Mouse (Mus musculus) right cerebral cortex, postnatal 14 days (tissue): Measurements from ENCODE around the gene Pten.

Experiments
- DNase-seq: peaks from one replicate; pipeline ENCODE4 v3.0.0; 2022

Pten gene

GRCm38 (mm10) chr19:32756900-32757725 lies at the start of gene Pten:
Gene Pten (plus strand): TSS chr19:32757497.
- peak; percentile 96 for DNase-seq

GRCm38 (mm10) chr19:32708996-32709395 lies 48.3 kb upstream of the Pten start:
- no peak for DNase-seq

- DNase-seq, result no peak
These were observed 47.0 kb upstream of the Pten start for GRCm38 (mm10) chr19:32710288-32710687.

GRCm38 (mm10) chr19:32711761-32712541 lies 45.3 kb upstream of the Pten start:
- DNase-seq, result peak; percentile 92

GRCm38 (mm10) chr19:32712588-32713042 lies 44.7 kb upstream of the Pten start:
- DNase-seq, result peak; percentile 73

- no peak for DNase-seq
These were observed 43.8 kb upstream of the Pten start for GRCm38 (mm10) chr19:32713471-32713870.

GRCm38 (mm10) chr19:32715201-32715600 lies 42.1 kb upstream of the Pten start:
- DNase-seq, result peak; percentile 72

GRCm38 (mm10) chr19:32715681-32716080 lies 41.6 kb upstream of the Pten start:
- no peak for DNase-seq

- DNase-seq, result no peak
These were observed 39.7 kb upstream of the Pten start for GRCm38 (mm10) chr19:32717590-32717989.

GRCm38 (mm10) chr19:32720319-32720718 lies 37.0 kb upstream of the Pten start:
- DNase-seq, result no peak

- DNase-seq, result no peak
These were observed 33.5 kb upstream of the Pten start for GRCm38 (mm10) chr19:32723817-32724216.

- no peak for DNase-seq
These were observed 30.6 kb upstream of the Pten start for GRCm38 (mm10) chr19:32726451-32727325.

- no peak for DNase-seq
These were observed 27.5 kb upstream of the Pten start for GRCm38 (mm10) chr19:32729785-32730184.

- no peak for DNase-seq
These were observed 24.4 kb upstream of the Pten start for GRCm38 (mm10) chr19:32732922-32733321.

- DNase-seq, result no peak
These were observed 19.5 kb upstream of the Pten start for GRCm38 (mm10) chr19:32737844-32738243.

GRCm38 (mm10) chr19:32739686-32740085 lies 17.6 kb upstream of the Pten start, which contains the start of gene Atad1:
Gene Atad1 (minus strand): TSS chr19:32739786.
- DNase-seq, result no peak

- DNase-seq, result no peak
These were observed 16.5 kb upstream of the Pten start for GRCm38 (mm10) chr19:32740641-32741345.

GRCm38 (mm10) chr19:32749425-32749824 lies 7.9 kb upstream of the Pten start:
- peak; percentile 43 for DNase-seq

GRCm38 (mm10) chr19:32752357-32752756 lies 4.9 kb upstream of the Pten start:
- DNase-seq, result no peak

- DNase-seq, result no peak
These were observed 3.9 kb upstream of the Pten start for GRCm38 (mm10) chr19:32753386-32753785.

- peak; percentile 15 for DNase-seq
These were observed 2.9 kb upstream of the Pten start for GRCm38 (mm10) chr19:32754188-32755000.
